Mouse (Mus musculus): ENCODE data around the gene Armc7. TPM values are rescaled to one million over a fixed set of nuclear protein-coding genes. Genes with fewer than 3 reads are reported as not detected.
A peak's percentile ranks its signal among the peaks of the same experiment; 100 is the strongest.

Armc7 gene
- polyA plus RNA-seq, 1 experiment from 2014 or later, result 7.0 TPM

- TF ChIP-seq CTCF (IDR thresholded peaks at IDR 0.05; ENCODE audit: low read depth), result no peak
- Histone ChIP-seq H3K36me3 (ENCODE audit: control insufficient read depth, insufficient read depth) (peaks cover 15% of the 10 kb centered on the region; the same call in 1 of the 2 replicates), H3K9ac (ENCODE audit: low read depth, low read length) (no peak overlapping the region), H3K4me1 (replicated peaks; ENCODE audit: control insufficient read depth, insufficient read depth, low read length) (no peaks in the 10 kb centered on the region), H3K4me3 (ENCODE audit: low read depth, low read length) (no peak overlapping the region), H3K4me2 (replicated peaks; ENCODE audit: low read depth) (no peak overlapping the region), H3K27me3 (replicated peaks; ENCODE audit: control insufficient read depth, insufficient read depth, low read length) (no peaks in the 10 kb centered on the region), H3K9me3 (ENCODE audit: control insufficient read depth) (no peaks in the 10 kb centered on the region), H3K27ac (ENCODE audit: low read depth, low read length) (no peak overlapping the region)
- no peak for ATAC-seq
- 74% methylated on average over 6 of the region's 6 CpGs for WGBS
These were observed 6.2 kb downstream of the Armc7 start for GRCm38 (mm10) chr11:115481553-115482259.

DNA sequence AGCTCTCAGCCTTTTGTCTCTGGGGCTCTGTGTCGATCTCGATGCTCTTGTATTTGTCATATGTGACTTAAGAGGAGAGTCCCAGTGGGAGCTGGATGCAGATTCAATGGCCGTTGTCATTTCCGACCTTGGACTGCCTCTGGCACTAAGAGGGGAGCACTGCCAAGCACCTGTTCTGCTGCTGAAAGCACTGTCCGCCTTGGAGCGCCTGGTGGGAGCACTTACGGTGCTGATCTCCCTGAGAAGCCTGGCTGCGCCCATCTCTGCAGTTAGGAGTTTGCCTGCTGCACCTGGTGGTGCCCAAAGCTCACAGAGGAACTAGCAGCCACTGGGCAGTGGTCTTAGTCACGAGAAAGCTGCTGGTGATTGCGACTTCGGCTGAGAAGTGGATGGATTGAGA, 7.8 kb downstream of the Armc7 start:
- H3K4me2 ChIP-seq (replicated peaks; ENCODE audit: low read depth), result no peak overlapping the region
- H3K27me3 ChIP-seq (replicated peaks; ENCODE audit: control insufficient read depth, insufficient read depth, low read length), result no peaks in the 10 kb centered on the region
- ATAC-seq, result no peak
- H3K36me3 ChIP-seq (ENCODE audit: control insufficient read depth, insufficient read depth), result peaks cover 16% of the 10 kb centered on the region; the same call in 1 of the 2 replicates
- H3K27ac ChIP-seq (ENCODE audit: low read depth, low read length), result no peak overlapping the region
- H3K9ac ChIP-seq (ENCODE audit: low read depth, low read length), result no peak overlapping the region
- 76% methylated on average over 11 of the region's 11 CpGs for WGBS
- no peak for TF ChIP-seq CTCF (IDR thresholded peaks at IDR 0.05; ENCODE audit: low read depth)
- no peaks in the 10 kb centered on the region for H3K9me3 ChIP-seq (ENCODE audit: control insufficient read depth)
- H3K4me3 ChIP-seq (ENCODE audit: low read depth, low read length), result no peak overlapping the region
- H3K4me1 ChIP-seq (replicated peaks; ENCODE audit: control insufficient read depth, insufficient read depth, low read length), result no peaks in the 10 kb centered on the region

DNA sequence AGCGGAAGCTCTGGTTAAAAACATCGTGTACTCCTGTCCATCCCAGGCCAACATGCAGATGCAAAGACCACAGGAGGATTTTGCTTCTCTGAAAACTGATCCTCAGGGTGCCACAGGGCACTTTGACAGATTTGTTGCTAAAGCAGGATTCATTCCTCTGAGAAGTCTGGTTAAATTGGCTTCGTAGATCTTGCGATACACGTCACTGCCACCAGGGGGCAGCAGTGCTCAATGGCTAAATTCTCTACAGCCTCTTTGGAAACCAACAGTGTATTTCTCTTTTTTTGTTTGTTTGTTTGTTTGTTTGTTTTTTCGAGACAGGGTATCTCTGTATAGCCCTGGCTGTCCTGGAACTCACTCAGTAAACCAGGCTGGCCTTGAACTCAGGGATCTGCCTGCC, 8.3 kb downstream of the Armc7 start:
- Histone ChIP-seq H3K27ac (ENCODE audit: low read depth, low read length) (no peak overlapping the region), H3K9ac (ENCODE audit: low read depth, low read length) (no peak overlapping the region), H3K4me2 (replicated peaks; ENCODE audit: low read depth) (no peak overlapping the region), H3K4me1 (replicated peaks; ENCODE audit: control insufficient read depth, insufficient read depth, low read length) (no peaks in the 10 kb centered on the region), H3K4me3 (ENCODE audit: low read depth, low read length) (no peak overlapping the region), H3K36me3 (ENCODE audit: control insufficient read depth, insufficient read depth) (peaks cover 20% of the 10 kb centered on the region; the same call in 1 of the 2 replicates), H3K9me3 (ENCODE audit: control insufficient read depth) (no peaks in the 10 kb centered on the region), H3K27me3 (replicated peaks; ENCODE audit: control insufficient read depth, insufficient read depth, low read length) (no peaks in the 10 kb centered on the region)
- ATAC-seq, result no peak
- WGBS, result 19% methylated on average over 6 of the region's 6 CpGs
- peak; percentile 95 for TF ChIP-seq CTCF (IDR thresholded peaks at IDR 0.05; ENCODE audit: low read depth)

- H3K27ac ChIP-seq (ENCODE audit: low read depth, low read length), result no peak overlapping the region
- H3K9ac ChIP-seq (ENCODE audit: low read depth, low read length), result no peak overlapping the region
- H3K4me1 ChIP-seq (replicated peaks; ENCODE audit: control insufficient read depth, insufficient read depth, low read length), result no peaks in the 10 kb centered on the region
- WGBS, result 82% methylated on average over 12 of the region's 12 CpGs
- ATAC-seq, result no peak
- H3K4me2 ChIP-seq (replicated peaks; ENCODE audit: low read depth), result no peak overlapping the region
- no peak for TF ChIP-seq CTCF (IDR thresholded peaks at IDR 0.05; ENCODE audit: low read depth)
- H3K9me3 ChIP-seq (ENCODE audit: control insufficient read depth), result no peaks in the 10 kb centered on the region
- peaks cover 26% of the 10 kb centered on the region; the same call in 1 of the 2 replicates for H3K36me3 ChIP-seq (ENCODE audit: control insufficient read depth, insufficient read depth)
- no peak overlapping the region for H3K4me3 ChIP-seq (ENCODE audit: low read depth, low read length)
- H3K27me3 ChIP-seq (replicated peaks; ENCODE audit: control insufficient read depth, insufficient read depth, low read length), result no peaks in the 10 kb centered on the region
These were observed 9.7 kb downstream of the Armc7 start for GRCm38 (mm10) chr11:115485155-115485554.

- no peak for ATAC-seq
- Histone ChIP-seq H3K9ac (ENCODE audit: low read depth, low read length) (no peak overlapping the region), H3K9me3 (ENCODE audit: control insufficient read depth) (no peaks in the 10 kb centered on the region), H3K27ac (ENCODE audit: low read depth, low read length) (no peak overlapping the region), H3K36me3 (ENCODE audit: control insufficient read depth, insufficient read depth) (peaks cover 23% of the 10 kb centered on the region; the same call in 1 of the 2 replicates), H3K27me3 (replicated peaks; ENCODE audit: control insufficient read depth, insufficient read depth, low read length) (no peaks in the 10 kb centered on the region), H3K4me2 (replicated peaks; ENCODE audit: low read depth) (no peak overlapping the region), H3K4me1 (replicated peaks; ENCODE audit: control insufficient read depth, insufficient read depth, low read length) (no peaks in the 10 kb centered on the region; the same call in 1 of the 2 replicates), H3K4me3 (ENCODE audit: low read depth, low read length) (no peak overlapping the region)
- no peak for TF ChIP-seq CTCF (IDR thresholded peaks at IDR 0.05; ENCODE audit: low read depth)
- WGBS, result 86% methylated on average over 19 of the region's 19 CpGs
These were observed 13.2 kb downstream of the Armc7 start for GRCm38 (mm10) chr11:115488551-115489104.

GRCm38 (mm10) chr11:115490441-115491355, 15.2 kb downstream of the Armc7 start:
- peak overlapping the region; percentile 67 for H3K4me3 ChIP-seq (ENCODE audit: low read depth, low read length)
- H3K36me3 ChIP-seq (ENCODE audit: control insufficient read depth, insufficient read depth), result peaks cover 19% of the 10 kb centered on the region; the same call in 1 of the 2 replicates
- no peak for TF ChIP-seq CTCF (IDR thresholded peaks at IDR 0.05; ENCODE audit: low read depth)
- peak overlapping the region; percentile 83 for H3K4me2 ChIP-seq (replicated peaks; ENCODE audit: low read depth)
- 18% methylated on average over 25 of the region's 25 CpGs for WGBS
- 0 out of 2 replicates have a peak overlapping the region, but pooled peaks have one; percentile 82 for H3K27ac ChIP-seq (ENCODE audit: low read depth, low read length)
- peak; percentile 9; the same call in 1 of the 2 replicates for ATAC-seq
- peak overlapping the region; percentile 74 for H3K9ac ChIP-seq (ENCODE audit: low read depth, low read length)
- H3K27me3 ChIP-seq (replicated peaks; ENCODE audit: control insufficient read depth, insufficient read depth, low read length), result no peaks in the 10 kb centered on the region
- no peaks in the 10 kb centered on the region; the same call in 1 of the 2 replicates for H3K4me1 ChIP-seq (replicated peaks; ENCODE audit: control insufficient read depth, insufficient read depth, low read length)
- H3K9me3 ChIP-seq (ENCODE audit: control insufficient read depth), result no peaks in the 10 kb centered on the region

Data from intestine, postnatal 0 days (tissue).